Mouse (Mus musculus) neutrophil, adult 83 days (primary cell): ENCODE results near the gene Snx9. TPM values are rescaled to one million over a fixed set of nuclear protein-coding genes. Genes with fewer than 3 reads are reported as not detected.

Source experiments
- total RNA-seq, 2 experiments: library from RNA; stranded (reverse); gene quantifications; one replicate each; pipeline ENCODE4 v1.2.4; 2023

Snx9 gene
- total RNA-seq = 10 to 100 TPM; 26.2 to 26.9 TPM

DNA sequence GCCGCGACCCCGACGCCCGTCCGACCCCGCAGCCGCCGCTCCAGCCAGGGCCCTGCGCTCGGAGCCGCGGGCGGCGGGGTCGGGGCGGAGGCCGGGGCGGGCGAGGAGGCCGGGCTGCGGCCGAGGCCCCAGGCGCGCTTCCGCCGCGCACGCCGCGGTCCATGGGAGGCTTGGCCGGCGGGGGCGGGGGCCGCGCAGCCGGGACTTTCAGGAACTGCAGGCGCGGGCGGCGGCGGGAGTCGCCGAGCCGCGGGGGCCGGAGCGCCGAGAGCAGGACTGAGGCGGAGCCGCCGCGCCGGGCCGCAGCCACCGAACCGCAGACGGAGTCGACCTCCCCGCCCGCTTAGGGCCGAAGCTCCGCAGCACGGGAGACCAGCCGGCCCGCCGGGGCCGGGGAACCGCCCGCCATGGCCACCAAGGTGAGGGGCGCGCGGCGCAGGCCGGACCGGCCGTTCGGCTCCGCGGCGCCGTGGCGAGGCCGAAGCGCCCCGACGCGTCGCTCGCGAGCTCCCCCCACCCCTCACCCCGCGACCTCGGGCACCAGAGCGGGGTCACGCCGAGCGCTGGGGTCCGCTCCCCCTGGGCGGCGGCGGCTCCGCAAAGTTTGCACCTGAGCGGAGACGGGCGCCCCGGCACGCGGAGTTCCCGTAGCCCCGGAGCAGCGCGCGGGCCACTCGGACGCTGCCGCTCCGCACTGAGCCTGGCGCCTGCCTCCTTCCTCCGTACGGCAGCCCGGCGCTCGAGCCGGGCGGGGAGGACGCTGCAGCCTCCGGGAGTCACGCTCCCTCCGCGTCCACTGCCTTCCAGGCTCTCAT is at the start of gene Snx9:
TSS of gene Snx9 (plus strand) at position 202 of the 815 bp plus-strand sequence.

DNA sequence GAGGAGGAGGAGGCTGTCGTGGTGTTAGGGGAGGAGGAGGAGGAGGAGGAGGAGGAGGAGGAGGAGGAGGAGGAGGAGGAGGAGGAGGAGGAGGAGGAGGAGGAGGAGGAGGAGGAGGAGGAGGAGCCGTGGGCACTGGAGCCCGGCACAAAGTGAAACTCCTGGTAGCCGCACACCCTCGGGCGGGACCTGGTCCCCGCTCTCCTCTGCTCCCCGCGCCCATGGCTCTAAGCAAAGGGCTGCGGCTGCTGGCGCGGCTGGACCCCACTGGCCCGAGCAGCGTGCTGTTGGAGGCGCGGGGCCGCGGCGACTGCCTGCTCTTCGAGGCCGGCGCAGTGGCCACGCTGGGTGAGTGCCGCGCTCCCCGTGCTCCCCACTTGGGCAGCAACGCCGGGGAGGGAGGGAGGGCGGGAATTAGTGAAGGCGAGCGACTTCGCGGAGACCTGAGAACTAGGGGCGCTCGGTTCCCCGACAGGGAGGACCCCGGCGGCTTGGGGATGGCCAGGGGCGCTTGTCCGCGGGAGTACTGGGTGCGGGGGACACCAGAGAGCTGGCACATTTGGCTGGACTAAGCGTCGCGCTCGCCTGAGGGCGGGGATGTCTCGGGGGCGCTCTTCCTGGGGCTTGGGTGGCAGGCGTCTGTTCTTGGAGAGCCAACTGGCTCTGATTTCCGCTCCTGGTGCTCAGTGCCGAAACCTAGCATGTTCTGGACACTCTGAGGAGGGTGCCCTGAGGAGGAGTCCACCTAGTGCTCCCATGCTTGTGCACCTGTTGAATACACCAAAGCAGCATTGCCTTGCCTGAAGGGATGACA is 100.3 kb downstream of the Snx9 start, which contains the start of gene Synj2:
TSS of gene Synj2 (plus strand) at position 51 of the 814 bp plus-strand sequence.

Other genes starting within 250 kb of the Snx9 start
- gene Synj2, start 100.0 kb downstream of the Snx9 start, total RNA-seq = 10 to 100 TPM; 17.4 to 21.4 TPM
- 1 to 10 TPM; 2.8 to 3.4 TPM for gene Serac1, start 238.4 kb downstream of the Snx9 start, total RNA-seq
- gene Gtf2h5, start 238.5 kb downstream of the Snx9 start, total RNA-seq = 10 to 100 TPM; 36.8 to 43.1 TPM